Mouse (Mus musculus): ENCODE measurements around the gene Mapt.

The Mapt gene

DNA sequence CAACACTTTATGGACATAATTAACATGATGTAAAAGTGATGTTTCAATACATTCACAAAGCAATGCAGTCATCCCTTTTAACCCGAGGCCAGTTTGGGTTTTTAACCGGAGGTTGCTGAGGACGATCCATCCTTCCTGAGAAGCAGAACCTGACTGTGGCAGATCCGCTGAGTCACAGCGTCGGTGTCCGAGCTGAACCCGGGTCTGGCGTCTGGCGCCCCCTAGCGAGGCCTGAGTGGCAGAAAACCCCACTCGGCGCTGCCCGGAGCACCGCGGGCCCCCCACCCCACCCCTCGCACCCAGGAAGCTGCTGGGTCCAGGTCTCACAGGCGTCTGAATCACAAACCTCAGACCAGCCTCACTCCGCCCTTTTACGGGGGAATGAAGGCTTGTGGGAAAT, 47.0 kb downstream of the Mapt start:
- peak; percentile 26 for DNase-seq (ENCODE audit: low read depth)

DNA sequence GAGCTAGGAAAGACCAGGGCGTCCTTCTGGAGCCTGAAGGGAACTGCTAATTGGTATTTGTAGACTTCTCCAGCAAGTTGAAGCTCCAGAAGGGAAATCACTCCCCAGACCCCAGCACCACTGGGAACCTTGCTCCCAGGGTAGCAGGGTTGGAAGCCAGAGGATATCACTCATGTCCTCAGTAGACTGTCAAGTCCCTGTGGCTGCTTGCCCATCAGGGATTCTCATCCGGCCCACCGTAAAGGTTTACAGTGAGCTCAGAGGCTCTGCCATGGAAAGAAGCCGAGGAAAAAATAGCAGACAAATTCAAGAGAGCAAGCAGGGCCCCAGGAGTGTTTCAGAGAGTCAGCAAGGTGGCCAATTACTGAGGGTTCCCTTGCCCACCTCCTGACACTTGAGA, 47.9 kb downstream of the Mapt start:
- no peak for DNase-seq (ENCODE audit: low read depth)

DNA sequence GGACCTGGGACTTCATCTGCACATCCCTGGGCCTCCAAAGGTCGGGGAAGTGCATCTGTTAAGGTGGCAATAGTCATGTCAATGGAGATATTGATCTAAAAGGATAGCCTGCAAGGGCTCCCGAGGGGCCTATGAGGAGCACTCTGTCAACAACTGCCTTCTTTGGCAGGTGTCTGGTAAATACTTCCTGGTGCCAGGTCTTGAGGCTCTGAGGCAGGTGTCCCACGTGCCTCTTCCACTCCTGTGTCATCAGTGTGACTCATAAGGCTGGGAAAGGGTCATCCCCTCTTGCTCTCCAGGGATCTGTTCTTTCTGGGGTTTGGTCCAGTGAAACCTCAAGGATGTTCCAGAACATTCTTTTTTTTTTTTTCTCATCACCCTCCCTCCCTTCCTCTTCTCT, 48.3 kb downstream of the Mapt start:
- DNase-seq (ENCODE audit: low read depth): no peak

DNA sequence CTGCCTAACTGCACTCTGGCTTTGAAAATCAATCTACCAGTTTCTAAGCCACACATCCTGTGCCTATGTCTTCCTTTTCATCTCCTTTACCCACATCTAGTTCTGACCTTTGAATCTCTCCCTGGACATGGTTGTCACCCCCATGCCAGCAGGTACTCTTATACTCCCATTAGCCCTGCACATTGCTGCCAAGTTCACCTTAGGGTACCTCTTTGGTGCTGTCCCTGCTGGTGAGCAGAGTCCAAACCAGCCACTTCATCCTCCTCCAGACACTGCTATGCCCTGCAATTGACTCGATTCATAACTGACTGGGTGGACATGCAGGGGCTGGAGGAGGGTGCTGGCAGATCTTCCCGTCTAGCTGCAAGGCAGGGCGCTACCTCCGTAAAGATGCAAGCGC, 50.3 kb downstream of the Mapt start:
- no peak for DNase-seq (ENCODE audit: low read depth)

DNA sequence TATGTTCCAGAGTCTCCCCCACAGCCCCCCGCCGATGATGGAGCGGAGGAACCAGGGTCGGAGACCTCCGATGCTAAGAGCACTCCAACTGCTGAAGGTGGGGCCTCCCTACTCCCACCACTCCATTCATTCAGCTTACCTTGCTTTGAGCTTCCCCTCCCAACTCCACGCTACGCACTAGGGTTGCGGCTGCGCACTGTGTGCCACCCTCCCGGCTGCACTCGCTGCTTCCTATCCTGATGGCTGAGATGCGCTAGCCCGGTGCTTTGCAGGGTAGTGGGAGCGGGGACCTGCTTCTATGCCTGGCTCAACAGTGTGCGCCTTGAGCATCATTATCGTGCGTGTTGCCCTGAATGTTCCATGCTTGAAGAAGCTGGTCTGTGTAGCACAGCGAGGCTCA, 55.9 kb downstream of the Mapt start:
- DNase-seq (ENCODE audit: low read depth): no peak

DNA sequence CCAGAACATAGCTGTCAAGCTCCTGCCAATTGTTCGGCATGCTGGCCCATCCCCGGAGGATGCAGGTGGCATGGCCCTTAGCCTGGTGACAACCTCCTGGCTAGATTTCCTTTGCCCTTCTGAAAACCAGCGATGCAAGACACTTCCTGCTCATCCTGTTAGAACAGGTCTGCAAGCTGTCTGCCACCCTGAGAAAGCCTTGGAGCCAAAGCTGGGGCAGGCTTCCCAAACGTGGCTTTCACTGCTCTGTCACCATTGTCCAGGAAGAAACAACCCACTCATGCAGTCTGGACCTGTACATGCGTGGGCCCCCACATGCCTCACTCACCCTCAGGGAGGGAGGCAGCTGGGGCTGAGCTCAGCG, 57.6 kb downstream of the Mapt start:
- no peak for DNase-seq (ENCODE audit: low read depth)

DNA sequence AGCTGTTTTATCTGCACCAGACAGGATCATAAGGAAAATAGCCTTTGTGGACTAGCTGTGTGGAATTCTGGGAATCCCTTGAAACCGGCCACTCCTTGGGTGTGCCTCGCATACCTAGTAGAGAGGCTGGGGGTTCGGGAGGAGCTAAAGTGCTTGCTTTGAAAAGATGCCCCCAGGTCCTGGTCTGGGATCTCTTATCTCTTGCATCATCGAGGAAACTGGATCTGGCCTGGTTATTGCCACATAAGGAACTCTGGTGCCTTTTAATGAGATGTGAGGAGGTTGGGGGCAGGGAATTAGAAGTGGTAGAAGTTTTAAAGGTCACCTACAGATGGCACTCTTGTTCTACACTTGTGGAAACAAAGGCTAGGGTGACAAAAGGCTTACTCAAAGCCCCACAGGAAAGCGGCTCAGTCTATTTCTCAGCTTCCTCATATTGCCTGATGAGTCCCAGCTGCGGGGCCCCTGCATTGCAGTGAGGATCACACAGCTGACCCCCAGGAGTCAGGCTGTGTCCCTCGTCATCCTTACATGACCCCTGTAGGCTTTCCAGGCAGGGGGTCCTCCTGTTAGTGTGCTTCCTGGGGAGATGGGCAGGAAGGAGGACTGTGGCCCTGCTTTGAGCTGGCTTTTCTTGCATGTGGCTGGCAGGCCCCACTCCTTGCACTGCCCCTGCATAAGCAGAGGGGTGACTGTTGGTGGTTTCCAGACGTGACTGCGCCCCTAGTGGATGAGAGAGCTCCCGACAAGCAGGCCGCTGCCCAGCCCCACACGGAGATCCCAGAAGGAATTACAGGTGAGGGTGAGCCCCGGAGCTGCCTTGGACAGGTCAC, 58.2 kb downstream of the Mapt start:
- peak; percentile 76 for DNase-seq (ENCODE audit: low read depth)

DNA sequence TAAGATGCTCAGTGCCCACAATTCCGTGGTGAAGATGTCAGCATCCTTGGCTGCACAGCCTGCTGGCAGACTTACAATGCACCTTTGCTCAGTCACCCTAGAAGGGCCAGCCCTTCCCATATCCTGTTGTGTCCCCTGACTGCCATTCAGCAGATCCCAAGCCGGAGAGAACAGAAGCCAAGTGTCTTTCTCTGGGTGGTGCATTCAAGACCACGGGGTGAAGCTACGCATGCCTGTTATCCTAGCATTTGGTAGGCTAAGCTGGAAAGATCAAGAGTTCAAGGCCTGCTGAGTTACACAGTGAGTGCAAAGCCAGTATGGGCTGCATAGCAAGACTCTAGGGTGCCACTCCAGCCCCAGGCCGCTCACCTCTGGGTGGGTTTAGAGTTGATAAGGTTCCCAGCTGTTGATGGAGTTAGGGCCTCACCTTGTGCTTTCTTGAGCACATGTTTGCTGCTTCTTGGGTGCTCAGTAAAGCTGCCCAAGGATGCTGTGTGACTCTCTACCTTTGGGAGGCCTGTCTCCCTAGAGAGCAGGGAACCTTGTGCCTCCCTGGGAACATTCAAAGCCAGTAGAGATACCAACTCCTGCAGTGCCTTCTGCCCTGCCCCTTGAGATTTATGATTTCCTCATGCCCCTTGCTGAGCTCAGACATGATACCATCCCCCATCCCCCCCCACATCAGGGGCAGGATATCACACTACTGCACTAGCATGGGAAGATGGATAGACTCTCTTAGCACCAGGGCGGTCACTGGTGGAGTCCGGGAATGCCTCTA, 61.4 kb downstream of the Mapt start:
- DNase-seq (ENCODE audit: low read depth): no peak

DNA sequence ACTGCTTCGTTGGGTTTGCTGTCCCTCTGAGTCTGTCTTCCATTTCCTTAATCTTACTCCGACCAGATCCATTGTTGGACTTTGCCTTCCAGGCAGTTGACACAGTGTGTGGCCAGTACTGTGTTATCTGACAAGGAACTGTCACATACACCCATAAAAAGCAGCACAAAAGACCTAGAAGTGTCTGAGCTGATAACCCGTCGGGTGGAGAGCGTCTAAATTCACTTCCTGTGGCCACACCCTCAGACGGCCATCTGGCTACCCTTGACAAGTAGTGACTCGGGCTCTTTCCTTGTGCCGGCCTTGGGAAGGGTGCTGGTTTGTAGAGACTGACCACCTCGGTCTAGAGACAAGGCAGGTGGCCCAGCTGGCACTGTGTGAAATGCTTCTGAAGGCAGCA, 62.1 kb downstream of the Mapt start:
- no peak for DNase-seq (ENCODE audit: low read depth)

DNA sequence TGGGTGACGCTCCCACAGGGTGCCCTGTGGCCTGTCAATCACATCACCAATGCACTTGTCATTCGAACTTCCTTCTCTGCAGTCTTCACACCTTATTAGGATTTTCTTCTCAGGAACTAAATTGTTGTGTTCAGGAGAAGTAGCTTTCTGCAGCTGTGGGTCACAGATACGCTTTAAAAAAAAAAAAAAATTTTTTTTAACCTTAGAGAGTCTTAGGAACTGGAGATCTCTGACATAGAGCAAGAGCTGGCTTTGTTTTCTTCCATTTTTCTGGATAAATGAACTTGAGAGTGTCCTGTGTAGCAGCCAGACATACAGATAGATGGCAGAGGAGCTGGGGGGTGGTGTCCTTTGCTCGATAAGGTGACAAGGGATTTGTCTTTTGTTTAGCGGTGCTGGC, 64.0 kb downstream of the Mapt start:
- no peak for DNase-seq (ENCODE audit: low read depth)

DNA sequence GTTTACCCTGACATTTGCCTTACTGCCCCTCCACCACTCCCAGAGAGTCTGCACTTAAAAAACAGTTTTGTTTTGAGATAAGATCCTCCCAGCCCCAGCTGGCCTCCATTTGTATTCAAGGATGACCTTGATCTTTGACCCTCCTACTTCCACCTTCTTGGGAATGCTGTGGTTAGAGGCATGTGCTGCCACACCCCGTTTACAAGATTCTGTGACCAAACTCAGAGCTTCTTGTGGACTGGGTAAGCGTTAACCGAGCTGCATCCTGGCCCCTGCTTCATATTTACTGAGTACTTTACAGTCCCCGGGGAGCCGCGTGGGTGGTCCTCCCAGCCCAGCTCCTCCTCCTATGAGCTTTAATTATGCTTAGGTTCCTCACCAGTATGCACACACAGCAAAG, 64.5 kb downstream of the Mapt start:
- peak; percentile 10 for DNase-seq (ENCODE audit: low read depth)

DNA sequence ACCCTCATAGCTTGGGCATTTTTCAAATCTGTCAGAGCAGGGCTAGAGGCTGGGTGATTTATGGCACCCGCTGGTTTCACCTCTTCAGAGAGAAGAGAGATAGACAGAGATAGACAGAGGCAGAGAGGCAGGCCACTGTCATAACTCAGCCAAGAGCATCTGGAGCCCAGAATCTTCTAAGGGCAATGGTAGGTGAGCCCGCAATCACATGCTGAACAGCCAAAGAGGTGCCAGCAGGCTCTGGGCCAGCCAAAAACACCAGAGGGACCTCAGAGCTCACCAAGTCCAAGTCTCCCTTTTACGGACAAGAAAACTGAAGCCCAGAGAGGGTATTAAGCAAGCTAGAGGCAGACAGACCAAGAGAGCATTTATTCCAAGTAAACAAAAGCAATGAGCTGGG, 66.5 kb downstream of the Mapt start:
- peak; percentile 81 for DNase-seq (ENCODE audit: low read depth)

DNA sequence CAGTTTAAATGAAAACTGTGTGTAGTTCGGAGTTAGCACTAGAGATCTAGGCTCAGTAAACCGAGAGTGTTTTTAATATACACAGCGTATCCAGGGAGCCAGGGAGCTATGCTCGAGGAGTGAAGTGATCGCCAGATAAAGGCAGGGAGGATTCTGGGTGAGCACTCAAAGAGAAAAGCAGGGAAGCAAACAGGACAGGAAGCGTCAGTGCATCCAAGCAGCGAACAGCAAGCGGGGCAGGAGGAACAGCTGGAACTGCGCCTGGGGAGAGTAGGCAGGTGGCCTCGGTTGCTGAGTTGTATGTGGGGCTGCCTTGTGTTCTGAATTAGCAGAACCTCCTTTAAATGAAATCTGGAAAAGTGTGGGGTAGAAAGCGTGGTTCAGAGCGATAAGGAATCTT, 71.4 kb downstream of the Mapt start:
- peak; percentile 26 for DNase-seq (ENCODE audit: low read depth)

DNA sequence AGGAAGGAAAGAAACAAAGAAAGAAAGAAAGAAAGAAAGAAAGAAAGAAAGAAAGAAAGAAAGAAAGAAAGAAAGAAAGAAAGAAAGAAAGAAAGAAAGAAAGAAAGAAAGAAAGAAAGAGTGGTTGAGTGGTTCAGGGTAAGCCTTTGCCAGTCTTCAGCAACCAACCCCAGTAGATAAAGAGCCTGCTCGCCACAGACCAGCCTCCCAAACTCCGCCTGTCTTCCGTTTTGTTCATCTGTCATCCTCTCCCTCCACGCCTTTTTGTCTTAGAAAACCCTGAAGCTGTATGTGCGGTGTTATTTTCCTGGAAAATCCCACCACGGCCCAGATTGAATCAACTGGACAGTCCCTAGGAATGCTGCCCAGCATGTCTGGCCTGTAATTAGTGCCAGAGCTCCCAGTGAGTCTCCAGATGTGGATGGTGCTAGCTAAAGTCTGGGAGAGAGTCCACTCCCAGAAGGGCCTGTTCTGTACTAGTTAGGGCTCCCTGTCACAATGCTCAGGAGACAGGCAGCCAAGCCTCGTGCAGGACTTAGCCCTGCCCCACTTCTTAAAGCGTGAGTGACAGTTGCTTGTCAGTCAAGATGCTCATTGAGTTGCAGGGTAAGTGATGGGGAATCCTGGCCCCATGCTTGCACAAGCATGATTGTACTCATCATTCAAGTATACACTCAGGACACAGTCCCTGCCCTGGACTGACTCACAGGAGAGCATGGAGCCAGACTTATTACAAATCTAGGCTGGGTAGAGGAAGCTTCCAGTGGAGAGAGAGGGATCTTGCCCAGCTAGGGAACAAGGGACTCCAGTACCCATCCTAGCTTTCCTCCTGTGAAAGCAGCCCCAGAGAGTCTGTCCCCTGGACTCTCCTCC, 72.1 kb downstream of the Mapt start:
- DNase-seq (ENCODE audit: low read depth): peak; percentile 81

DNA sequence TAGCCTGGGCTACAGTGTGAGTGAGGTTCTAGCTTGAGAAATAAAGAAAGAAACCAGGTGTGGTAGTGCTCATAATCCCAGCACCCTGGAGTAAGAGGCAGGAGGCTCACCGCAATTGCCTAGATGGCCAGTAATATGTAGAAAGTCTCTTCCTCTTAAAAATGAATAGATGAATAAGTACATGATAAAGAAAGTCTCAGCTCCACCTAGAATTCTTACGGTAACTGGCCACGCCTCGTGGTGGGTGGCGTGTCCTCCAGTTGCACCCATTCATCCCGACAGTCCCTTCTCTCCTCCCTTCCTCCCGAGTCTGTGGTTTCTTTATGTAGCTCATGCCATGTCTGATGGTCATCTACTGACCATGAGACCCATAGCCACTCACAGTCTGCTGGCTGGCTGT, 74.5 kb downstream of the Mapt start:
- no peak for DNase-seq (ENCODE audit: low read depth)

DNA sequence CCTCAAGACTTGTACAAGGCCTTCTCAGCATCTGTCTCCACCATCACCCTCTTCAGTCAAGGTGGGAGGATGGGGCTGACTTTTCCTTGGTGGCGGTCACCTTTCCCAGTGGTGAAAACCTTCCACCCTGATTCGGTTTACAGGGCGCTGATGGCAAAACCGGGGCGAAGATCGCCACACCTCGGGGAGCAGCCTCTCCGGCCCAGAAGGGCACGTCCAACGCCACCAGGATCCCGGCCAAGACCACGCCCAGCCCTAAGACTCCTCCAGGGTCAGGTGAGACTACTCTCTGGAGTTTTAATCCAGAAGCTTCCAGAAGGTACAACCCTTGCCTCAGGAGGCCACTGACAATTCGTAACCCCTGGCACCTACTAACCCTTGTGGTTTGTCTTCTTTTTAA, 75.3 kb downstream of the Mapt start:
- no peak for DNase-seq (ENCODE audit: low read depth)

DNA sequence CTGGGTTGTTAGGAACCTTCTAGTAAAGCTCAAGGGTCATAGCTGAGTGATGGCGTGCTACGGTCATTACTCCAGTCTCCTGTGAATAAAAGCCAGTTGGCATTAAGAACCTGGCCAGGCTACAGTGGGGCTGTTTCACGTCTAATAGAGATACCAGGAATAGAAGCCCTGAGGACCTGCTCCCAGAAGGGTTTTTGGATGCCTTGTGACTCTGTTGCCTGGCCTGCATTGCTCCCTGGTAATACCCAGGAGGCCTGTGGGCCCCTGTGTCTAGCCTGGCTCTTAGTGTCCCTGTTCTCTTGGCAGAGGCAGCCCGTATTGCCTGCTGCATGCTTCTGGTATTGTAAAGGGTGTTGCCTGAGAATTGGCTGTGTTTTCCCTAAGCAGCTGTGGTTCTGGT, 75.9 kb downstream of the Mapt start:
- DNase-seq (ENCODE audit: low read depth): no peak

DNA sequence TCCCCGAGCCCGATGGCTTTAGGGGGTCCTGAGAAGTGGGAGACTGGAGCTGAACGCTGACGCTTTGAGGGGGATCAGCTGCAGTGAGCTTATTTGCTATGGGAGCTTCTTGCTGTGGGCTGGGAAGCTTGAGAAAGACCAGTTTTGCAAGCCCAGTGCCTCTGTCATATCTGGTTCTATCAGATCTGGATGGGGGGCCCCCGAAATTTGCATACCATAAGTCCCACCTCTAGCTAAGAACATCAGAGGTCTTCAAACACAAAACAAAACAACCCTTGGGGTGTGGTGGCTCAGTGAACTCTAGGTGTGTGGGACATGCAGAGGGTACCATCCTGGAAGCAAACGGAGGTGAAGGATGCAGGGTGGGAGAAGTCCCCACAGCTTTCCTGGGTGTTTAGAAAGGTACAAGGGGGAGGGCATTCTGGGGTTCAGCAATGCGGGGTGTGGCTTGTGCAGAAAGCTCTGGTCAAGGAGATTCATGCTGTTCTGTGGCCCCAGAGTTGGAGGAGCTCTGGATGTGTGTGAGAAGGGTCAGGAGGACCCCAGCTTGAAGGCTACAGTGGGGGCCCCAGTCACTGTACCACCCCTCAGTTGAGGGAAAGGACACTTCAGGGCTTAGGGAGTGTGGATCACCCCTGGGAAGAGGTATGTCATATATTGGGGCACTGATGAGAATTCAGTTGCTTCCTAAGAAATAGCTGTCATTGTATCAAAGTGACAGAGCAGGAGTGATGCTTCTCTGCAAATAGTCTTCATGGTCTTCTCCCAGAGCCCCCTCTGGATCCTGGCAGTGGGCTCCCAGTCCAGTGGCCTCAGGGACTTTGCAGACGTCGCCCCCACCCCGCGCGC, 78.4 kb downstream of the Mapt start:
- no peak for DNase-seq (ENCODE audit: low read depth)

DNA sequence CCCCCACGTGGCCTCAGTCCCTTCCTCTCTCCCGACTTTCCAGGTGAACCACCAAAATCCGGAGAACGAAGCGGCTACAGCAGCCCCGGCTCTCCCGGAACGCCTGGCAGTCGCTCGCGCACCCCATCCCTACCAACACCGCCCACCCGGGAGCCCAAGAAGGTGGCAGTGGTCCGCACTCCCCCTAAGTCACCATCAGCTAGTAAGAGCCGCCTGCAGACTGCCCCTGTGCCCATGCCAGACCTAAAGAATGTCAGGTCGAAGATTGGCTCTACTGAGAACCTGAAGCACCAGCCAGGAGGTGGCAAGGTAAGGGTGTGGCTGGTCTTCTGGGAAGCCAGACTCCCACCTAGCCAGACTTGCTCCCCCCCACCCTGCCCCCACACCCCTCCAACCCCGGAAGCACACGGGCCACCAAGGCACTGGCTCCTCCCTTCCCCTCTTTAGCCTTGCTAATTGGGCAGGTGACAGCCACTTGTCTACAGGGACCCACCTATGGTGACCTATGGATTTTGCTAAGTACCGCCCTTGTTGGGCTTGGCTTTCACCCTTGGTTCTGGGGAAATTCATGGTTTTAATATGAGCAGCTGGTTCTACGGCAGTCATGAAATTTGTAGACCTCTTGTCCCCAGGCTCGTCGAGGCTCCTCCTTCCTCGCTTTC, 79.2 kb downstream of the Mapt start:
- DNase-seq (ENCODE audit: low read depth): no peak

DNA sequence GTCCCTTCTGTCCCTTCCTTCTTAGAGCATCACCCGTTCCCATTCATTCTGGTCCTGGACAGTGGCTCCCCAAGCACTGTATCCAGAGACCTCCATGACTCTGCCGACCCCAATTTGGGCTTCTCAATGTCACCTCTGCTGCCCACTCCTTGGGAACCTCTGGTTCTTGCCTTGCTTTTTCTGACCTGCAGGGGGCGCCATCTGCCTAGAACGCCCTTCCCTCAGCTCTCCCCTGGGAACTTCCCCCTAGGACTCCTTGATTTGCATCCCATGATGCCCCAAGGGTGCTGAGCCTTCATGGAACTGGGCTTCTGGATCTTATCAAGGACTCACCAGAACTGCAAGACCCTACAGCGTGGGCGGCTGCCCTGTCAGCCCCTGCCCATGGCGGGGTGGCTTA, 80.5 kb downstream of the Mapt start:
- no peak for DNase-seq (ENCODE audit: low read depth)

DNA sequence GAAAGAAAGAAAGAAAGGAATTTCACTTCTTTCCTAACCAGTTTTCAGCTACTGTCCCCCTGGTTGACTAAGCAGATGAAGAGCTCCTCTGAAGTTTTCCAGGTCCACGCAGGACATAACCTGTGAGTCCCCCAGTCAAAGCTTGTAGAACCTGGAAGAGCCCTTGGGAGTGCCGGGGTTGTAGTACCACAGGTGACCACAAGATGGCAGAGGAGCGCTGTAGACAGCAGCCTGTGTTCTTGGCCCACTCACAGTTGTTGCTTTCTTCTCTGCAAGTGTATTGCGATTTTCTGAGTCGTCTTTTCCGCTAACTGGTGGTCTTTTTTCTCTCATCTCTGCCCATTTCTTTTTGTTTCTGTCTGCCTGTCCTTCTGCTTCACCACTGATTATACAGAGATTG, 84.5 kb downstream of the Mapt start:
- peak; percentile 93 for DNase-seq (ENCODE audit: low read depth)

All from NIH3T3 (cell line).